Mouse (Mus musculus): ENCODE measurements around the gene Slc25a25.
"Not testable (repeated sequence)": the region's sequence is repeated elsewhere in the genome, so short reads cannot be mapped to it uniquely, and the experiment has no call there.

Gene Slc25a25

GRCm38 (mm10) chr2:32450881-32451844, at the start of gene Slc25a25:
TSS of gene Slc25a25 (minus strand) at chr2:32451445.
- peak; percentile 98 for DNase-seq

GRCm38 (mm10) chr2:32500461-32500860, 49.2 kb upstream of the Slc25a25 start:
- DNase-seq, result no peak

GRCm38 (mm10) chr2:32499365-32499764, 48.1 kb upstream of the Slc25a25 start:
- no peak for DNase-seq

GRCm38 (mm10) chr2:32496190-32496589, 44.9 kb upstream of the Slc25a25 start:
- peak; percentile 63 for DNase-seq

- DNase-seq, result peak; percentile 89
Measured at GRCm38 (mm10) chr2:32495185-32495726, 44.0 kb upstream of the Slc25a25 start.

- DNase-seq, result peak; percentile 54
Measured at GRCm38 (mm10) chr2:32494522-32494921, 43.3 kb upstream of the Slc25a25 start.

GRCm38 (mm10) chr2:32493301-32493701, 42.1 kb upstream of the Slc25a25 start:
- peak; percentile 91 for DNase-seq

- DNase-seq, result peak; percentile 54
Measured at GRCm38 (mm10) chr2:32492661-32493060, 41.4 kb upstream of the Slc25a25 start.

- DNase-seq, result not testable (repeated sequence)
Measured at GRCm38 (mm10) chr2:32490730-32491129, 39.5 kb upstream of the Slc25a25 start.

GRCm38 (mm10) chr2:32488679-32489078, 37.4 kb upstream of the Slc25a25 start:
- DNase-seq, result peak; percentile 86

- DNase-seq, result peak; percentile 96
Measured at GRCm38 (mm10) chr2:32487124-32487623, 35.9 kb upstream of the Slc25a25 start.

- no peak for DNase-seq
Measured at GRCm38 (mm10) chr2:32486155-32486554, 34.9 kb upstream of the Slc25a25 start.

- DNase-seq, result no peak
Measured at GRCm38 (mm10) chr2:32485751-32486150, 34.5 kb upstream of the Slc25a25 start.

GRCm38 (mm10) chr2:32484933-32485332, 33.7 kb upstream of the Slc25a25 start:
- no peak for DNase-seq

GRCm38 (mm10) chr2:32483179-32483875, 32.1 kb upstream of the Slc25a25 start:
- peak; percentile 69 for DNase-seq

GRCm38 (mm10) chr2:32482351-32482750, 31.1 kb upstream of the Slc25a25 start:
- DNase-seq, result peak; percentile 12

- DNase-seq, result not testable (repeated sequence)
Measured at GRCm38 (mm10) chr2:32475361-32475760, 24.1 kb upstream of the Slc25a25 start.

GRCm38 (mm10) chr2:32471681-32472061, 20.4 kb upstream of the Slc25a25 start:
- DNase-seq, result peak; percentile 70

GRCm38 (mm10) chr2:32471001-32471680, 19.9 kb upstream of the Slc25a25 start:
- no peak for DNase-seq

GRCm38 (mm10) chr2:32464212-32464891, 13.1 kb upstream of the Slc25a25 start:
- peak; percentile 29 for DNase-seq

GRCm38 (mm10) chr2:32463773-32464172, 12.5 kb upstream of the Slc25a25 start:
- no peak for DNase-seq

GRCm38 (mm10) chr2:32459657-32460056, 8.4 kb upstream of the Slc25a25 start:
- DNase-seq, result no peak
